Mouse (Mus musculus): ENCODE results near the gene Tdpoz3.
"Not testable (repeated sequence)": the region's sequence is repeated elsewhere in the genome, so short reads cannot be mapped to it uniquely, and the experiment has no call there.

Gene Tdpoz3

GRCm38 (mm10) chr3:93825720-93826119 lies at the start of gene Tdpoz3:
Tdpoz3 (plus strand) TSS chr3:93826020.
- DNase-seq (ENCODE audit: low spot score) = not testable (repeated sequence)

GRCm38 (mm10) chr3:93796098-93796497 lies 29.7 kb upstream of the Tdpoz3 start, which contains the start of gene Tdpoz4:
Tdpoz4 (plus strand) TSS chr3:93796398.
- not testable (repeated sequence) for DNase-seq (ENCODE audit: low spot score)

DNA sequence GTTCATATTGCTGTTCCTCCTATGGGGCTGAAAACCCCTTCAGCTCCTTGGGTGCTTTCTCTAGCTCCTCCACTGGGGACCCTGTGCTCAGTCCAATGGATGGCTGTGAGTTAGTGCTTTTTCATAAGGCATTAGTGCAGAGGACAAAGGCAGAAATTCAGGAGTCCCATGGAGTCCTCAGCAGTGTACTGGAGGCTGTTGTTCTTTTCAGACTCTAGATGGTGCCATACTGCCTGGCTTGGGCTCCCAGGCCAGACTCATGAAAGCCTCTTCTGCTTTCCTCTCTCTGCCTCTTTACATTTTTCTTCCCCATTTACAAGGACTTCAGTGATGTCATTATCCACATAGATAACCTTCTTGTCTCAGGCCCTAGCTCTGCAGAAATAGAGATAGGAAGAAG lies 12.5 kb upstream of the Tdpoz3 start:
- not testable (repeated sequence) for DNase-seq (ENCODE audit: low spot score)

- not testable (repeated sequence) for DNase-seq (ENCODE audit: low spot score)
These were observed 33.1 kb downstream of the Tdpoz3 start for GRCm38 (mm10) chr3:93858957-93859356.

DNA sequence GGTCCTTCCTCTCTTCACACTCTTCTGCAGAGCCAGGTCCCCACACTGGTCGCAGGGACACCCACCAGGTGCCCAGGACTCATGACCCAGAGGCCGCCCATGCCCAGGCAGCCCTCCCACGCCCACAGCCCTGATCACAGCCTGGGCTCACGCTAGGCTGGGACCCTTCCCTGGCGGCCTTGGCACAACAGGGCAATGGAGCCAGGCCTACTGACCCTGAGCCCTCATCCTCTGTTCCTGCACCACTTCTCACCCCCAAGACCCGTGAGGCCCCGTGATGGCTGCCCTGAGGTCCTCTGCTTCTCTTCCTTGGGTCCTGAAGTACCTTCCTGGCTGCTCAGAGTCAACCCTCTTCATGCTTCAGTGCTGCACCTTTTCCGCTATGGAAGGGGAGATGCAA lies 44.8 kb downstream of the Tdpoz3 start:
- not testable (repeated sequence) for DNase-seq (ENCODE audit: low spot score)
